Mouse (Mus musculus): ENCODE results near the gene Pik3cd.

The Pik3cd gene

DNA sequence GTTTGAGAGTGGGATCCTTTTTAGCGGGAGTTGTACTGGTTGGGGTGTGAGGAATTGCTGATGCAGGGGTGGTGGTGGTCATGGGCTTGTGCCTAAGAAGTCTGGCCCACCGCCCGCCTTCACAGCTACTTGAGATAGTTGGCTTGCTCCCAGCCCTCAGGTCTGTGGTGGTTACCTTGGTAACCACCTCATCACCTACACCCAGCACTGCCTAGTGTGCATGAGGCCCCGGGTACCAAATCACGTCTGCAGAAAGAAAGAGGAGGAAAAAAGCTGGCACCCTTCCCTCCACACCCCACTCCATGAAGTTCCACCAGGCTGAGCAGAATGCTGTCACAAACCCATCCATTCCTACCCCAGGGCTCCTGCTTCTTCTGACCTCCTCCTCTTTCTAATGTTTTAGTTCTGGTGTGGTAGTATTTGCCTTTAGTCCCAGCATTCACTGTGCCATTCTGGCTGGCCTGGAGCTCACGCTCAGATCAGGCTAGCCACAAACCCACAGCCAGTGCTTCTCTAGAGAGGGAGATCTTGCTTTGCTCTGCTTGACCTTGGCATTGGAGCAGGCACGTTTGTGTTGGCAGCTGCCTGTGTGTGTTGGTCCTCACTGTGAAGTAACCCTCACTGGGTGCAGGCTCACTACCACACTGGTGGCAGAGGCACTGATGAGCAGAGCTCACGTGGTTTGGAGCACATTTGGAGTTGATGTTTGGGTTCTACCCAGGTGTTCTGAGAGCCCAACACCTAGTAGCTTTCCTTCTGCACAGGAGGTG, 92.9 kb downstream of the Pik3cd start:
- DNase-seq (ENCODE audit: low spot score) = no peak

DNA sequence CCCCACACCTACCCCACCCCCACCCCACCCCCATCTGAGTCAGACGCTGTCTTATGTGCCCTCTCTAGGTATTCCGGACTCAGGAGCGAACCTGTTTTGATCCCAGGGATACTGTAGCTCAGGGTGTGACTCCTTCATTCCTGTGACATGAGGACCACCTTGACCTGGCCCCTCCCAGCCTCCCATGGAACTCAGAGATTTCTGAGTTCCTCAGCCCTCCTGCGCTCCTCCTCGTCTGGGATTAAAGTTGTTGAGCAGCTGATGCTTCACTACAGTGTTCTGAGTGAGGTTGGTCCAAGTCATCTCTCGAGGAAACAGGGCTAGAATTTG, 94.1 kb downstream of the Pik3cd start:
- DNase-seq (ENCODE audit: low spot score) = no peak

DNA sequence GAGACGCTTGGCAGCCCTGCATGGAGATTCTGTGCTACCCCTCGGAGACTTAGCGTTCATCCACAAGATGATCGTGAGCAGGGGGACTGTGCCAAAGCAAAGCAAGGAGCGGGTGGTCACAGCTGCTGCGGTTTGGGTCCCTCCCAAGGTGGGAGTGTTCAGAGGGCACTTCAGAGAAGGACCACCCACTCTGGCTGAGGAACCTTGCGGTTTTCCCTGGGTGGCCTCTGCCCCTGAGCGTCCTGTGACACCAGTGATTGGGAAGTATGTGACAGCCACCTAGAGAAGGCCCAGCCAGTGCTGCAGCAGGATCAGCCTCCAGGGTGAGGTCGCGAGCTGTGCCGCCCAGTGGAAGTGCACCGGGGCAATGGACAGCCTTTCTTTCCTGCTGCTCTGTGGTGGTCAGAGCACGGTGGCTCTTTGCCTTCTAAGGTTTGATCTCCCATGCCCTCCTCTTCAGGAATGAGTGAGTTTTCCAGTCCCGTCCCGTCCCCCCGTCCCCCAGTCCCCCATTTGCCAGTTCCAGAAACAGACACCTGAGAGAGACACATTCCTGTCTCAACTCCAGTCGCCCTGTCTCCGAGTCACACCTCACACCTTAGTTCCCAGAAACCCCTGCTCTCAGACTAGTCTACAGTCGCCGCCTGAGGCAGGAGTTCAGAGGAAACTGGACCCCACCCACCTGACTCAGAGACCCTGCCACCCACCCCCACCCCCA, 94.6 kb downstream of the Pik3cd start:
- no peak for DNase-seq (ENCODE audit: low spot score)

GRCm38 (mm10) chr4:149606766-149607358, 95.5 kb downstream of the Pik3cd start:
- peak; percentile 33 for DNase-seq (ENCODE audit: low spot score)

- no peak for DNase-seq (ENCODE audit: low spot score)
Observed at GRCm38 (mm10) chr4:149606056-149606455, 96.3 kb downstream of the Pik3cd start.

DNA sequence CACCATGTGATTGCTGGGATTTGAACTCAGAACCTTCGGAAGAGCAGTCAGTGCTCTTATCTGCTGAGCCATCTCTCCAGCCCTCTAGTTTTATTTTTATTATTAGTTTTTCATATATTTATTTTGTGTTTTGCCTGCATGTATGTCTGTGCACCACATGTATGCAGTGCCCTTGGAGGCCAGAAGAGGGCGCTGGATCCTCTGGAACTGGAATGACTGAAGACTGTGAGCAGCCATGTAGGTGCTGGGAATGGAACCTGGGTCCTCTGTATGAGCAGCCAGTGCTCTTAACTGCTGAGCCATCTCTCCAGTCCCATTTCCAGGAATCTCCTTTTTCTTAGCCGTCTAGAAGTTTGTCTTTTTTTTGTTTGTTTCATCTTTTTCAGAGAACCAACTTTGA, 97.9 kb downstream of the Pik3cd start:
- no peak for DNase-seq (ENCODE audit: low spot score)

DNA sequence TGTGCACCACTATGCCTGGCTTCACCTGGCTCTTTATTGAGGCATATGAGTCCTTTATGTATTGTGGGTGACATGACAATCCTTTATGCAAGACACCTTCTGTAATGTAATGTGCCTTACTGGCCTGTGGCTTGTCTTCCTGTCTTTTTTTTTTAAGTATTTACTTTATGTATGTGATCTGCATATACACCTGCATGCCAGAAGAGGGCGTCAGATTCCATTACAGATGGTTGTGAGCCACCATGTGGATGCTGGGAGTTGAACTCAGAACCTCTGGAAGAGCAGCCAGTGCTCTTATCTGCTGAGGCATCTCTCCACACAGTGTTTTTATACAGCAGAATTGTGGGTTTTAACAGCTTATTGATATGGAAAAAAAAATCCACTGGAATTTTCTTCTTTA, 98.5 kb downstream of the Pik3cd start:
- DNase-seq (ENCODE audit: low spot score) = no peak

GRCm38 (mm10) chr4:149602236-149602635, 100.1 kb downstream of the Pik3cd start:
- DNase-seq (ENCODE audit: low spot score) = no peak

GRCm38 (mm10) chr4:149601484-149601883, 100.9 kb downstream of the Pik3cd start:
- DNase-seq (ENCODE audit: low spot score) = no peak

DNA sequence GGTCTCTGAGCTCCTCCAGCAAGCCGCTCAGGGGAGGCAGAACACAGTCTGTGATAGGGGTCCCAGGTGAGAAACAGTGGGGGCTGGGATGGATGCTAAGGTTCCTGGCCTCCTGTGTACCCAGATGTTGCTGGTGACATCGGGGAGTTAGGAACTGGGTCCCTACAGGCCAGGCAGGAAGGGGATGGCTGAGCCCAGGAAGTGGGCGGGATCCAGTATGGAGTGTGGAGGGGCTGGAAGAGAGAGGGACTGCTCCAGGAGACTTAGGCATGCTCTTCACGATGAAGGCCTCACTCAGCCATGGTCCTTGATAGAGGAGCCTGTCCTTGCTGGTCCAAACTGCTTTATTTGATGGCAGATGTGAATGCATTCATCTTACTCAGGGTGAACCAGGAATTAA, 102.2 kb downstream of the Pik3cd start:
- DNase-seq (ENCODE audit: low spot score) = no peak

DNA sequence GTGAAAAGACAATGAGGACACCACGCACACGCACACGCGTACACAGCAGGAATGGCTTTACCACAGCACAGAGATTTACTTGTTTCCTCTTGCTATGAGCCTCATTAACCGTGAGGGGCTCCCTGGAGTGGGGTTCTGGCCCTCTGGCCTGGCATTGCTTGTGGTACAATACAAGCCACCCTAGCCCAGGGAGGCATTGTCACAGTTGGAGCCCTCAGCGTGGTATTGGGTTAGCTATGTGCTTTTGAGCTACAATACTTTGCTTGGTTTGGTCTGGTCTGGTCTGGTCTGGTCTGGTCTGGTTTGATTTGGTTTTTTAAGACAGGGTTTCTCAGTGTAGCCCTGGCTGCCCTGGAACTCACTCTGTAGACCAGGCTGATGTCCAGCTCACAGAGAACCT, 102.8 kb downstream of the Pik3cd start:
- DNase-seq (ENCODE audit: low spot score) = no peak

All from embryo, embryonic 10.5 days (tissue).